ENCODE assay signal across 25 mouse cellular contexts in genomic region chr9:88342701-88343100, GRCm38 (mm10). TPM values are rescaled to one million over a fixed set of nuclear protein-coding genes. Genes with fewer than 3 reads are reported as not detected.
DNase-seq lines count a peak whose midpoint lies in the region; ATAC-seq lines count a peak whose summit lies in the region.
"Had no signal": no experiment of that assay in that cellular context is flagged by ENCODE, and none has a peak within 500 bp of the region (broad histone marks: within the 10 kb centered on the region; RNA-seq: fewer than 3 reads in every experiment).

No protein-coding gene starts in this region.

- H3K27ac ChIP-seq in kidney, embryonic 15.5 days: no peak overlapping the region
- H3K27ac ChIP-seq: embryonic facial prominence, embryonic 10.5 days; heart, embryonic 15.5 days; hindbrain, embryonic 13.5 days; limb, embryonic 10.5 days; midbrain, embryonic 10.5 days had no signal

- H3K4me2 ChIP-seq in kidney, embryonic 15.5 days: no peak overlapping the region
- H3K4me2 ChIP-seq: heart, embryonic 15.5 days; hindbrain, embryonic 13.5 days had no signal

- intact Hi-C loops in left cerebral cortex, postnatal 10 days (cut with DNase I): no loop called here

- H3K4me3 ChIP-seq in kidney, embryonic 15.5 days (replicated peaks): no peak overlapping the region
- H3K4me3 ChIP-seq: embryonic facial prominence, embryonic 10.5 days; heart, embryonic 15.5 days; hindbrain, embryonic 13.5 days; limb, embryonic 10.5 days; midbrain, embryonic 10.5 days had no signal

- peak; percentile 82 for ATAC-seq in frontal cortex, adult (ENCODE audit: low TSS enrichment)
- ATAC-seq in kidney, embryonic 15.5 days (replicated peaks; ENCODE audit: low FRiP score): no peak
- ATAC-seq: inflammation-experienced regulatory T-cells, adult 6 months; lung, postnatal 0 days; midbrain, embryonic 16.5 days; Patski had no signal

- H3K27me3 ChIP-seq in kidney, embryonic 15.5 days: no peaks in the 10 kb centered on the region
- H3K27me3 ChIP-seq: heart, embryonic 15.5 days; hindbrain, embryonic 13.5 days; Patski had no signal

- no peak overlapping the region for H3K9ac ChIP-seq in kidney, embryonic 15.5 days
- H3K9ac ChIP-seq: heart, embryonic 15.5 days; hindbrain, embryonic 13.5 days had no signal

- DNase-seq in frontal cortex, postnatal 14 days (ENCODE audit: low spot score in 2 of 2): no peak
- DNase-seq in left cerebral cortex, adult 9 months (ENCODE audit: low spot score in 2 of 2): peak; percentile 31 to 42
- DNase-seq in left cerebral cortex, postnatal 10 days (ENCODE audit: extremely low spot score in 1 of 2, low spot score in 2 of 2): no peak
- DNase-seq in NIH3T3 (ENCODE audit: low read depth): peak; percentile 10
- peak; percentile 63 for DNase-seq in layer of hippocampus, adult 9-11 months
- DNase-seq: adrenal gland, postnatal 36 days; cerebellum, adult 11-12 months; cerebellum, postnatal 10 days; heart, postnatal 36 days; kidney, adult 18-20 months; kidney, postnatal 14 days; liver; right cerebral cortex, postnatal 25 days; thymus, postnatal 25 days had no signal

- no peaks in the 10 kb centered on the region for H3K9me3 ChIP-seq in kidney, embryonic 15.5 days (replicated peaks)
- H3K9me3 ChIP-seq: embryonic facial prominence, embryonic 10.5 days; heart, embryonic 15.5 days; hindbrain, embryonic 13.5 days; limb, embryonic 10.5 days; midbrain, embryonic 10.5 days had no signal

- no peaks in the 10 kb centered on the region for H3K36me3 ChIP-seq in kidney, embryonic 15.5 days
- H3K36me3 ChIP-seq: embryonic facial prominence, embryonic 10.5 days; heart, embryonic 15.5 days; hindbrain, embryonic 13.5 days; limb, embryonic 10.5 days; midbrain, embryonic 10.5 days had no signal

- WGBS in kidney, embryonic 15.5 days: 87% methylated on average over 3 of the region's 3 CpGs

- no peaks in the 10 kb centered on the region for H3K4me1 ChIP-seq in kidney, embryonic 15.5 days
- H3K4me1 ChIP-seq: hindbrain, embryonic 13.5 days; limb, embryonic 10.5 days had no signal

RNA-seq across cellular contexts. Expression of gene Nt5e, which starts 15.7 kb away (rescaled TPM):
- total RNA-seq in left cerebral cortex, postnatal 10 days (2021): 1 to 10 TPM; 3.9 to 5.1 TPM
- polyA plus RNA-seq in kidney, embryonic 15.5 days (2015; fragmentation: Nextera tagmentation; extraction: Ambion mirVana): 2.2 and 3.6 TPM in 2 replicates

Comparison
In these comparisons a context has a peak if more than half of its experiments do, and no peak if none do; other contexts are left out.
1. DNase-seq: peak in left cerebral cortex, adult 9 months (2 of 2), NIH3T3 (single experiment) and layer of hippocampus, adult 9-11 months (single experiment); none in frontal cortex, postnatal 14 days (0 of 2) and left cerebral cortex, postnatal 10 days (0 of 2).